Mouse (Mus musculus) hindbrain, embryonic 14.5 days (tissue): ENCODE data around the gene Daxx. TPM values are rescaled to one million over a fixed set of nuclear protein-coding genes. Genes with fewer than 3 reads are reported as not detected.
A peak's percentile ranks its signal among the peaks of the same experiment; 100 is the strongest.
"Not testable (repeated sequence)": the region's sequence is repeated elsewhere in the genome, so short reads cannot be mapped to it uniquely, and the experiment has no call there.

Experiments
- ATAC-seq: fragments of 200-750 bp; cut with Nextera tagmentation; 2 replicates; pipeline ENCODE4 v1.8.0; 2017; ENCODE audit warnings: moderate number of reproducible peaks, mild to moderate bottlenecking, moderate TSS enrichment, moderate library complexity; ENCODE audit not compliant: low FRiP score
- DNase-seq: peaks from one replicate; pipeline ENCODE4 v3.0.0-alpha.2; 2015; ENCODE audit warnings: low spot score
- H3K27ac ChIP-seq: fragments of 300-500 bp; sonication (generic); 2 replicates; pipeline ENCODE4 v1.5.1; 2014; ENCODE audit warnings: mild to moderate bottlenecking, moderate library complexity
- H3K27me3 ChIP-seq: fragments of 300-500 bp; sonication (generic); 2 replicates; pipeline ENCODE4 v1.6.1; 2014; ENCODE audit warnings: mild to moderate bottlenecking, low read length, mixed read lengths; ENCODE audit not compliant: control insufficient read depth, insufficient read depth
- H3K36me3 ChIP-seq: fragments of 300-500 bp; sonication (generic); replicated peaks from 2 replicates; pipeline ENCODE4 v1.6.1; 2014; ENCODE audit not compliant: control insufficient read depth, insufficient read depth
- H3K4me1 ChIP-seq: fragments of 300-500 bp; sonication (generic); replicated peaks from 2 replicates; pipeline ENCODE4 v1.6.1; 2014; ENCODE audit warnings: antibody characterized with exemption, low read length, mixed read lengths; ENCODE audit not compliant: control insufficient read depth, insufficient read depth
- H3K4me2 ChIP-seq: fragments of 300-500 bp; sonication (generic); replicated peaks from 2 replicates; pipeline ENCODE4 v1.6.1; 2014; ENCODE audit warnings: mild to moderate bottlenecking, moderate library complexity
- H3K4me3 ChIP-seq: fragments of 300-500 bp; sonication (generic); replicated peaks from 2 replicates; pipeline ENCODE4 v1.5.1; 2014; ENCODE audit warnings: mild to moderate bottlenecking, low read length
- H3K9ac ChIP-seq: fragments of 300-500 bp; sonication (generic); 2 replicates; pipeline ENCODE4 v1.6.1; 2014
- H3K9me3 ChIP-seq: fragments of 300-500 bp; sonication (generic); 2 replicates; pipeline ENCODE4 v1.6.1; 2016; ENCODE audit warnings: low read length; ENCODE audit not compliant: control insufficient read depth
- WGBS: fragments of 180-500 bp; shearing (Covaris S2); extraction: QIAGEN DNeasy Blood & Tissue Kit; methylation state at CpG from one replicate; pipeline ENCODE4 v1.1.7; 2014; 5-methylcytosine and 5-hydroxymethylcytosine counted together
- polyA plus RNA-seq: library from polyadenylated mRNA; unstranded; fragments of >200 nt; fragmentation: Nextera tagmentation; extraction: Ambion mirVana; gene quantifications from 2 replicates; pipeline ENCODE4 v1.2.1, GENCODE M21; 2014

Daxx gene
- polyA plus RNA-seq, 1 experiment from 2014 or later: 39.2 TPM

DNA sequence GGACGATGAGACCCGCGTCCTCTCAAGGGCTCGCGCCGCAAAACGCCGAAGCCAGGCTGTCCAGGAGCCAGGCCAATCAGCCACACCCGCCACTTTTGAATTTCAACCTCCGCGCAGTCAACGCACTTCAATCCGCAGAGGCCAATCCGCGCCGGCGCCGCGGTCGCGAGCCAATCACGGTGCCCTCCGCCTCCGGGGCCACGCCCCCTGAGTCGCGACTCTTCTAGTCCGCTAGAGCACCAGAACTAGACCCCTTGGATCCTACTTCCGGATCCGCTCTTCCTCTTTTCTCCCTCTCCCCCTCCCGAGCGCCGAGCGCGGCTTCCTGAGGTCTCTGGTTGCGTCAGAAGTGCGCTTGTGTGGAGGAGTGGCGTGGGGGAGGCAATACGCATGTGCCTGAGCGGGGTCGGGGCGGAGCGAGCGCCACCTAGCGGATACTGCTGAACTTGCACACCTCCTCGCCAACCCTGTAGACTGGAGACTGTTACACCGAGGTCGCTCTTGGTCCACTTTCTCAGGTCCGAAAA is 18.6 kb upstream of the Daxx start, which contains the start of gene Kifc1:
Gene Kifc1 (minus strand): TSS at position 129 of the 527 bp plus-strand sequence.
- Histone ChIP-seq H3K27ac (no peak within 1 kb of the TSS), H3K4me2 (peak within 1 kb of the TSS; percentile 70), H3K4me3 (peak within 1 kb of the TSS; percentile 56), H3K36me3 (no peaks in the 10 kb centered on the region), H3K4me1 (0 out of 2 replicates have a peak, but pooled peaks cover 4% of the 10 kb centered on the region), H3K27me3 (no peaks in the 10 kb centered on the region), H3K9me3 (no peaks in the 10 kb centered on the region), H3K9ac (peak within 1 kb of the TSS; percentile 52)
- WGBS: 0% methylated on average over 44 of the region's 49 CpGs
- DNase-seq (peak; percentile 100), ATAC-seq (peak; percentile 99)

DNA sequence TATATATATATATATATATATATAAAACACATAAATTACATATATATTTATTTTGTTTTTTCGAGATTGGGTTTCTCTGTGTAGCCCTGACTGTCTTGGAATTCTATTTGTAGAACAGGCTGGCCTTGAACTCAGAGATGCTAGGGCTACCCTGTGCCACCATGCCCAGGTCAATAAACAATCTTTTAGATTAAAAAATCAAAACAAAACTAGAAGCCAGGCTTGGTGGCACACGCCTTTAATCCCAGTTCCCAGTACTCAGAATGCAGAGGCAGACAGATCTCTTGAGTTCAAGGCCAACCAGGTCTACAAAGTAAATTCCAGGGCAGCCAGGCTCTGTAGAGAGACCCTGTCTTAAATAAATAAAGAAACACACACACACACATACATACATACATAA is 17.9 kb upstream of the Daxx start:
- no peak overlapping the region for H3K4me2 ChIP-seq
- WGBS: 65% methylated on average over 2 of the region's 2 CpGs
- H3K27me3 ChIP-seq: no peaks in the 10 kb centered on the region
- no peak overlapping the region for H3K4me3 ChIP-seq
- no peak for DNase-seq
- no peaks in the 10 kb centered on the region for H3K9me3 ChIP-seq
- H3K4me1 ChIP-seq: 0 out of 2 replicates have a peak, but pooled peaks cover 4% of the 10 kb centered on the region
- no peaks in the 10 kb centered on the region for H3K36me3 ChIP-seq
- no peak overlapping the region for H3K9ac ChIP-seq
- no peak overlapping the region for H3K27ac ChIP-seq
- ATAC-seq: no peak

DNA sequence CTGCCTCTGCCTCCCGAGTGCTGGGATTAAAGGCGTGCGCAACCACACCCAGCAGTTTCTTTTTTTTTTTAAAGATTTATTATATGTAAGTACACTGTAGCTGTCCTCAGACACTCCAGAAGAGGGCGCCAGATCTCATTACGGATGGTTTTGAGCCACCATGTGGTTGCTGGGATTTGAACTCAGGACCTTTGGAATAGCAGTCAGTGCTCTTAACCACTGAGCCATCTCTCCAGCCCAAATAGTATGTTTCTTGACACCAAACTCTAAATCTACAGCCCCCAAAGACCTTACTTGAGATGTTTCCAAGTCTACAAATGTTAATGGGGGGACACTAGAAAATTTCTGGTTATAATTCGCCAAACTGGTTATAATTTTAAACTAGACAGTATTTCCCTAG is 17.3 kb upstream of the Daxx start:
- not testable (repeated sequence) for H3K9me3 ChIP-seq, H3K27me3 ChIP-seq, H3K4me3 ChIP-seq, H3K4me2 ChIP-seq, H3K4me1 ChIP-seq, ATAC-seq, H3K27ac ChIP-seq, H3K36me3 ChIP-seq, H3K9ac ChIP-seq, DNase-seq
- WGBS: 65% methylated on average over 6 of the region's 6 CpGs

DNA sequence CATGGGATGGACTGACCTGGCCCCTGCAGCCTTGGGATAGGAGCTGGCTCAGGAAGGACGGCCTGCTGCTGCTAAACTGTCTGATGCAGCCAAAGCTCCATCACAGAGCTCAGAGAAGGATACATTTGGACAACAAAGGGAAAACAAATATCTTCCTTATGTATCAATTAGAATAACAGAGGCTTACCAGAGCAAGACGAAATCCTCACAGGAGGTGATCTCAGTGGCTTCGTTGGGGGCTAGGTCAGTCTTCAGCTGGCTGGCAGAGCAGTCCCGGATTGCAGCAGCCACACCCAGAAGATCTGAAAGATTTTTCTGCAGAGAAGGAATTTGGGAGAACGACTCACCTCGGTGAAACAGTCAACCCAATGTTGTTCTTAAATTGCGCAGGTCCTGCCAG is 16.8 kb upstream of the Daxx start:
- H3K9ac ChIP-seq: no peak overlapping the region
- H3K27ac ChIP-seq: no peak overlapping the region
- no peaks in the 10 kb centered on the region for H3K9me3 ChIP-seq
- no peak for DNase-seq
- no peak overlapping the region for H3K4me2 ChIP-seq
- no peak overlapping the region for H3K4me3 ChIP-seq
- no peaks in the 10 kb centered on the region for H3K27me3 ChIP-seq
- no peaks in the 10 kb centered on the region for H3K36me3 ChIP-seq
- WGBS: 17% methylated on average over 7 of the region's 7 CpGs
- no peak for ATAC-seq
- H3K4me1 ChIP-seq: 0 out of 2 replicates have a peak, but pooled peaks cover 4% of the 10 kb centered on the region

DNA sequence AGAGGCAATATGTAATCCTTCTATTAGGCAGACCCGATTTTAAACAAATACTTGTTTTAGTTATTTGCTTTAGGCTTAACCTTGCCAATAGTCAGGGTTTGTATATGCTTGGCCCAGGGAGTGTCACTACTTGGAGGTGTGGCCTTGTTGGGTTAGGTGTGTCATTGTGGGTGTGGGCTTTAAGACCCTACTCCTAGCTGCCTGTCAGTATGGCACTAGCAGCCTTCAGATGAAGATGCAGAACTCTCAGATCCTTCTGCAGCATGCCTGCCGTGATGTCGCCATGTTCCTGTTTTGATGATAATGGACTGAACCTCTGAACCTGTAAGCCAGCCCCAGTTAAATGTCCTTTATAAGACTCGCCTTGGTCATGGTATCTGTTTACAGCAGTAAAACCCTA is 16.2 kb upstream of the Daxx start:
- not testable (repeated sequence) for H3K9ac ChIP-seq, H3K36me3 ChIP-seq, ATAC-seq, H3K4me1 ChIP-seq, H3K9me3 ChIP-seq, H3K27ac ChIP-seq, H3K27me3 ChIP-seq, H3K4me3 ChIP-seq, H3K4me2 ChIP-seq, DNase-seq
- 76% methylated on average over 4 of the region's 4 CpGs for WGBS

DNA sequence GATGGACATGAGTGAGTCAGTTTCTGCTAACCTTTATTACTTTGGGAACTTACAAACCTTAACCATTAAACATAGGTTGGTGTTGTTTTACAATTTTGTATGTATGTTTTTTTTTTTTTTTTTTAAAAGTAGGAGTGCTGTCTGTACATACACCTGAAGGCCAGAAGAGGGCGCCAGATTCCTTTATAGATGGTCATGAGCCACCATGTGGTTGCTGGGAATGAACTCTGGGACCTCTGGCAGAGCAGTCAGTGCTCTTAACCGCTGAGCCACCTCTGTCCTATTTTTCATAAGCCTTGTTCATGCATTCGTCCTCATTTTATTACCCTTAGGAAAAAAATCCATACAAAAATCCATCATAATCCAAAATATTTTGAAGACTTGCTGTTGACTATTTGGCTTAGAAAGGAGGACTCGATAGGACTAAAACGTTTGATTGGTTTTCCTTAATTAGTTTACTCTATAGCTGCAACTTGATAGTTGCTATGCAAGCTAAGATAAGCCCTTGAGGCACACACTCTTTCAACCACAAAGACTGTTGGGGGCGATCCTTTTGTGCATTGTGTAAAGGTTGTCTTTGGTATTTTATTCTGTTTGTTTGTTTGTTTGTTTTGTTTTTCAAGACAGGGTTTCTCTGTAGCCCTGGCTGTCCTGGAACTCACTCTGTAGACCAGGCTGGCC is 12.0 kb upstream of the Daxx start:
- H3K27ac ChIP-seq: no peak overlapping the region
- H3K36me3 ChIP-seq: no peaks in the 10 kb centered on the region
- H3K9me3 ChIP-seq: no peaks in the 10 kb centered on the region
- no peaks in the 10 kb centered on the region for H3K27me3 ChIP-seq
- no peak overlapping the region for H3K9ac ChIP-seq
- 46% methylated on average over 6 of the region's 6 CpGs for WGBS
- H3K4me3 ChIP-seq: no peak overlapping the region
- peak; percentile 63 for DNase-seq
- no peak overlapping the region for H3K4me2 ChIP-seq
- no peak for ATAC-seq
- no peaks in the 10 kb centered on the region for H3K4me1 ChIP-seq

DNA sequence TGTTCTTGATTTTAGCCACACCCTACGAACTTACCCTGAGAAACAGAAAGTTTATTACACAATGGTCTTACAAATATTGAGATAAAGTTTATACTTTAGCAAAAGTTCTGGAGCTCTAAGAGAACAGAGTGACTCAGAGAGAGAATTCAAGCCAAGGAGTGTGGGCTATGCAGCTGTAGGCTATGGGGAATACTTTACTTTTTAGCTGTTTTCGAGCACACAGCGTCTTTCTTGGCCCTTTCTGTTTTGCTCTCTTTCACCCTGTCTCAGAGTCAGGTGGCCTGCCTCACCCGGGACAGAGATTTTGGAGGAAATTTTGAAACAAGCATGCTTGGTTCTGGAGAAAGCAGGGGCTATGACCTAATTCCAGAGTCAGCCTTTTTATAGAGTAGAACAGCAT is 11.0 kb upstream of the Daxx start:
- not testable (repeated sequence) for H3K4me2 ChIP-seq, ATAC-seq
- 87% methylated on average over 4 of the region's 4 CpGs for WGBS

DNA sequence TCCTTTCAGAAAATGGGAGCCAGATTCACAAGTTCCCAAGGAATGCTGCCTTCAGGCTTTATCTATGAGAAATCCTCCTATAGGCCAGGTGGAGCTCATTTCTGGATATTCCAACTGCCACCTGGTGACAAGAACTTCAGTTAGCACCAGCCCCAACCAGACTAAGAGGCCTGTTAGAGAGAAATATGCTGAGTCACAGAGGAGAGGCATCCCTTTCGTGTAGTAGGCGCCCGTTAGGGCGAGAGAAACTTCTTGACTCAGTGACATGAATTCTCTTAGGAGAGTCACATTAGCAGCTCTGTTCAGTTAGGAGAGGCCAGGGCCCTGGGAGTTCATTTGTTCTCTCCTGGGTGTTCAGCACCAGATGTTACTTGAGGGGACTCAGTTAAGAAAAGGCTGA is 9.6 kb upstream of the Daxx start:
- Histone ChIP-seq H3K4me2 (no peak overlapping the region), H3K27ac (no peak overlapping the region), H3K27me3 (no peaks in the 10 kb centered on the region), H3K9me3 (no peaks in the 10 kb centered on the region), H3K9ac (no peak overlapping the region), H3K36me3 (no peaks in the 10 kb centered on the region), H3K4me3 (no peak overlapping the region), H3K4me1 (no peaks in the 10 kb centered on the region)
- 86% methylated on average over 4 of the region's 4 CpGs for WGBS
- no peak for ATAC-seq
- no peak for DNase-seq

More for the DNA sequence above, 11.0 kb upstream of the Daxx start:
- DNase-seq, H3K4me3 ChIP-seq, H3K27ac ChIP-seq, H3K36me3 ChIP-seq, H3K9ac ChIP-seq, H3K4me1 ChIP-seq, H3K27me3 ChIP-seq, H3K9me3 ChIP-seq: not testable (repeated sequence)

DNA sequence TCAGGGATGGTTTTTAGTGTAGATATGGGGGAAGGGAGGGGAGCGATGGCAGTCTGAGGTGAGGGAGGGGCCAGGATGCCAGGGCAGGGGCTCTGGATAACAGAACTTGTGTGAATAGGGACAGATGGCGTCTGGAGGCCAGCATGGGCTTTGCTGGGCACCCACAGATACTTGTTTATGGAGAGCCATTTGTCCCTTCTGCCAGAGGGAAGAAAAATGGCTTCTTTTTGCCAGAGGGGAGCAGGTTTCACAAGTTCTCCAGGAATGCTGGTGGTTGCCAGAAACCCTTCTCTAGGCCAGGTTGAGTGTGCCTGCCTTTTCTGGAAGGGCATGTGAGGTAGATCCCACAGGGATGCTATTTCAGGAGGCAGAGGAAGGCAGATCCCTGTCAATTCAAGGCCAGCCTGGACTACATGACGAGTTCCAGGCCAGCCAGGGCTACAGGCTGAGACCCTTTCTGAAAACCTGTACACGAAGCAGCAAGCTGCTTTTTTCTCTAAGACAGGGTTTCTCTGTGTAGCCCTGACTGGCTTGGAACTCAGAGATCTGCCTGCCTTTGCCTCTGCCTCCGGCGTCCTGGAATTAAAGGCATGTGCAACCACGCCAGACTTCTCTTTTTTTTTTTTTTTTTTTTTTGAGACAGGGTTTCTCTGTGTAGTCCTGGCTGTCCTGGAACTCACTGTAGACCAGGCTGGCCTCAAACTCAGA is 8.8 kb upstream of the Daxx start:
- ATAC-seq (no peak), DNase-seq (no peak)
- H3K9ac ChIP-seq: no peak overlapping the region
- no peaks in the 10 kb centered on the region for H3K4me1 ChIP-seq
- no peaks in the 10 kb centered on the region for H3K27me3 ChIP-seq
- no peak overlapping the region for H3K4me3 ChIP-seq
- no peaks in the 10 kb centered on the region for H3K36me3 ChIP-seq
- 74% methylated on average over 7 of the region's 7 CpGs for WGBS
- H3K4me2 ChIP-seq: no peak overlapping the region
- no peaks in the 10 kb centered on the region for H3K9me3 ChIP-seq
- no peak overlapping the region for H3K27ac ChIP-seq
